Mouse (Mus musculus): ENCODE results near the gene Nupl1.

Nupl1 gene

DNA sequence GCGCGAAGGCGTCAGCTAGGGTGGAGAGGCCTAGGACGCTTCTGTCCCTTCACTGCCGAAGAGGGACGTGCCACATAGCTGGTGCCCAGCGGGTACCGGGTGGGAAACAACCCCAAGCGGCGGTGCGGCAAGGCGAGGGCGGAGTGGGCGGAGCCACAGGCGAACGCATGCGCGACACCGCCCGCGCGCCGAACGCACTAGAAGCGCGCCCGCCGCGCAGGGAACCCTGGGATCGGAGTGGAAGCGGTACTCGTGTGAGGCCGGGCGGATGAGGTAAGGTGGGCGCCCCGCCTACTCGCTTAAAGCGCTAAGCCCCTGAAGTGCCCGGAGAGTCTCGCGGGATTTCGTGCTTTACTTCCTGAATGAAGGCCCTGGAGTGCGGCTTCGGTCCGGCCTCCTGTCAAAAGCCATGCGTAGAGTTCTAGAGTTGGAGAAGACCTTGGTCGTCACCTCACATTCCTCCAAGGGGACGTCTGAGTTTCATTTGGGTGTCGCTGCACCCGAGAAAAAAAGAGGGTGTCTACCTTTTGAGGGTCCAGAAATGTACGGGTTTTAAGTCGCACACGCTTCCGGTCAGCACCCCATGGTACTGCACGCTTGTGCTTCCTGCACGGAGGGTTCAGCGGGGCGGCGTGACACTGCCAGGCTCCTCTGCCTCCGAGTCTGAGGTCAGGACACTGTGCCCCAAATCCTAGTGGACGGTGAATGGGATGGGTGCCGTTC is at the start of gene Nupl1, which contains the start of gene Gm49336:
TSS of gene Nupl1 (minus strand) at position 151 of the 723 bp plus-strand sequence.
TSS of gene Gm49336 (minus strand) at position 227 of the 723 bp plus-strand sequence.
- peak; percentile 95 for DNase-seq (ENCODE audit: low read depth, low spot score)

- DNase-seq (ENCODE audit: low read depth, low spot score): no peak
These were observed 49.8 kb upstream of the Nupl1 start for GRCm38 (mm10) chr14:60301024-60301423.

DNA sequence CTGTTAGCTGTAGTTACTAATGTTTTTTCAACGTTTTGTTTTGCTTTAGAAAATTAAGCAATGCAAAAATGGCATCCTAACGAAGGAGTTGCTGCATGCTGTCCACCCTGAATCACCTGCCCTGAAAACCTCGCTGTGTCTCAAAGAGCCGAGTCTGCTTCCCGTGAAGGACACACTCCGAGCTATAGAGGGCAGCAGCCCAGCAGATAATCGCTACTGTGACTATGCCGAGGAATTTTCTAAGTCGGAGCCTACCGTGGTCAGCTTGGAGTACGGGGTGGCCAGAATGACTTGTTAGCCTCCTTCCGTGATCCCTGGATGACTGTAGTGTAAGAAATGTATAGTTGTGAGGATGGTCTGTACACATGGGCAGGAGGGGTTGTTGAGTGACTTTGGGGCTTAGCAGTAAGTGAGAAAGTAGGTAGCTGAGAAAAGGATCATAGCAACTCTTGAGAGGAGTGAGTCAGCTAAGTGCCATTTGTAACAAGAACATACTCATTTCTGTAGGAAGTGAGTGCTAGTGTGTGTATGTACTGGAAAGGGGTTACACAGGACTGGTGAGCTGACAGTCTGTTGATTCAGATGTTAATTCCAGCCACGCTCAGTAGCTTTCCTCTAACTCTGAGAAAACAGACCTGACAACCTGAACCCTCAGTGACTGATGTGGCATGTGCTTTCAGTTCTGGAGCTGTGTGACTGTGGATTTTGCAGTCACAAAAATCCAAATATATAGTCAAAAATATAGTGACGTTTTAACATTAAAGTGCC is 49.2 kb upstream of the Nupl1 start:
- DNase-seq (ENCODE audit: low read depth, low spot score): no peak

GRCm38 (mm10) chr14:60295531-60295930 is 44.3 kb upstream of the Nupl1 start:
- no peak for DNase-seq (ENCODE audit: low read depth, low spot score)

- no peak for DNase-seq (ENCODE audit: low read depth, low spot score)
These were observed 39.1 kb upstream of the Nupl1 start for GRCm38 (mm10) chr14:60290363-60290762.

- DNase-seq (ENCODE audit: low read depth, low spot score): no peak
These were observed 35.1 kb upstream of the Nupl1 start for GRCm38 (mm10) chr14:60286194-60286863.

- no peak for DNase-seq (ENCODE audit: low read depth, low spot score)
These were observed 24.4 kb upstream of the Nupl1 start for GRCm38 (mm10) chr14:60275301-60276276.

DNA sequence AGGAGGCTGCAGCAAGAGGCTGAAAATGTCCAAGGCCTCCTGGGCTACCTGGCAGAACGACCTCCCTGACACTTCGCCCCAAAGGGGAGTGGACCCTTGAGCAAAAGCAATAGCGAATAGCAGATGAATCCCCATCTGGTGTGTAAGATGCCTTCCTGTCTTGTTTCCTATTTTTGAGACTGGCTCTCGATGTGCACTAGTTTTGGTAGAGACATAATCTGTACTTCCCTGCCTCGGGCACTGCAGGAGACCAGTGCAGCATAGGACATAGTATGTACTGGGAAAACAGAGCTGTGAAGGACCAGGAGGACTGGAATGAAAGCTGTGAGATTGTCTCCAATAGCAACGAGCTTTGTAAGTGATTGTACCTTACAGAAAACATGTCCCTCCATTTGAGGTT is 22.1 kb upstream of the Nupl1 start:
- no peak for DNase-seq (ENCODE audit: low read depth, low spot score)

DNA sequence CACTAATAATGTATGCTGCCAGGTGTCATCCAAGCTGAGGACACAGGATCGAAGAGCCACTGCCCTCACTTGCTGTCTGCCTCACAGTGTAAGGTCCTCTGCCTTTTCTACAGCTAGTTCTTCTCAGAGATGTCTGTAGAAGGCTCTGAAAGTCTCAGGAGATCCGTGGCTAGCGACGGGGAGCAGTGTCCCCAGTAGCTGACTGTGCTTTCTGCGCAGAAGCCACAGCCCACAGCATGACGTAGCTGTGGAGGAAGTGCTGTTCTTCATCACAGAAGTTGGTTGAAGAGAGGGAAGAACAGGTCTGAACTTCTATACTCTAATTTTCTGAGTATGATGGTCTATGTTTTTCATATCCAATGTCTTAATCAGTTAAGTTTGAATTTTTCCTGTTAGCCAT is 18.1 kb upstream of the Nupl1 start:
- DNase-seq (ENCODE audit: low read depth, low spot score): no peak

GRCm38 (mm10) chr14:60264990-60265876 is 14.0 kb upstream of the Nupl1 start, which contains the start of gene Mtmr6:
Gene Mtmr6 (plus strand): TSS chr14:60265228.
- peak; percentile 95 for DNase-seq (ENCODE audit: low read depth, low spot score)

DNA sequence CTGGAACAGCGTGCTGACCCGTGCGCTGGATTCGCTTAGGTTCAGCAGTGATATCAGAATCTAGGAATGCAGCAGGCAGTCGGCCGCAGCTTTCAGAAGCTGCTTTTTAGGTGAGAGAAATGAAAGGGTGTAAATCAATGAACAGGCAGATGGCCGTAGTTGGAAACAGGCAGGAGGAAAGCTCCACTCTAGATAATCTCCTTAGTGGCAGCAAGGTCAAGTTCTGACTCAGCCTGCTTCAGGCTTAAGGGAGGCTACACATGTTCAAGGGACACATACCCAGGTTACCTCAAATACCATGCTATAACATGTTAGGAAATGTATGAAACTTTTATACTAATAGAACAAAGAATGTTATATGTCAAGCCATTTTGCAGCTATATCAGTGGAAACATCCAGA is 11.1 kb upstream of the Nupl1 start:
- no peak for DNase-seq (ENCODE audit: low read depth, low spot score)

DNA sequence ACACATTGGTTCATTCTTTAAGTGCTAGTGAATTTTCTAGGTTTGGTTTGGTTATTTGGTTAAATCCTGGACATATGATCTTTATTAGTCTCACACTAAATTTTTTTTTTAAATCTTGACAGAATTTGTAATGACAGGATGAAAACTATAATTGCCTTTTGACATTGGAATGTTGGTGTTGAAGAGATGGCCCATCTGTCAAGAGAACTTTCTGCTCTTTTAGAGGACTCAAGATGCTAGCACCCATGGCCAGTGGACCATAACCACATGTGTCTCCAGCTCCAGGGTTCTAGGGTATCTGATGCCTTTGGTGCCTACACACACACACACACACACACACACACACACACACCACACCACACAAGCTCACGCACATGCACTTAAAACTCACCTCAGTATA is 6.6 kb upstream of the Nupl1 start:
- DNase-seq (ENCODE audit: low read depth, low spot score): no peak

DNA sequence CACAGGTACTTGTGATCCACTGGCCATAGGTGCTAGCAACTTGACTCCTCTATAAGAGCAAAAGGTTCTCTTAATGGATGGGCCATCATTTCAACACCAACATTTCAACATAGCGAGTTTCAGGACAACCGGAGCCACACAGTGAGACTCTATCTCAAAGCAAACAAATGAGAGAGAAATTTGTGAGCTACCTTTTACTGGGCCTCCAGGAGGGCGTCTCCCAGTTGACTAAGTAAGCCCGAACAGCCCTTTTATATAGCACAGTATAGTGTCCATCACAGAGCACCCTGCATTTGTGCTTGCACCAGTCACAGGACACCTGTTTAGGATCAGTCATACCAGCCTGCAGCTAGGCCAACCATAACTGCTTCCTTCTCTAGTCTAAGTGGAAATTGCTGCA is 5.9 kb upstream of the Nupl1 start:
- DNase-seq (ENCODE audit: low read depth, low spot score): no peak

DNA sequence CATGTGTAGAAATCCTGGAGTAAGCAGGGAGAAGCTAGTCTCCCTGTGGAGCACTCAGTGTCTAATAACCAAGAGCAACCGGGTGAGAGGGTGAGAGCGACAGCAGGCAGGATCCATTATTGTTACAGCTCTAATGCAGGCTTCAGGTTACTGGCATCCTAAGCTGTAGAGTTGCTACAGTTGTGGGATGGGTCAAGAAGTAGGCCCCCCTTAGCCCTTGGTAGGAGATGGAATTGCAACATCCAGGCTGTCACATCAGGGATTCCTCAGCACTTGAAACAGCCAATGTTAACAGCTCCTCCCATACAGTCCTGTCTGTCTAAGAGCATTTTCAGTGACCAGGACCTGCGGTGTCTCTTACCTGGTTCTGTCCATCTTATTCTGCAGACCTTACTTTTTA is 5.1 kb upstream of the Nupl1 start:
- peak; percentile 36 for DNase-seq (ENCODE audit: low read depth, low spot score)

- no peak for DNase-seq (ENCODE audit: low read depth, low spot score)
These were observed 3.5 kb upstream of the Nupl1 start for GRCm38 (mm10) chr14:60254774-60255173.

GRCm38 (mm10) chr14:60253466-60253865 is 2.2 kb upstream of the Nupl1 start:
- no peak for DNase-seq (ENCODE audit: low read depth, low spot score)

- no peak for DNase-seq (ENCODE audit: low read depth, low spot score)
These were observed 1.1 kb upstream of the Nupl1 start for GRCm38 (mm10) chr14:60252004-60253000.

DNA sequence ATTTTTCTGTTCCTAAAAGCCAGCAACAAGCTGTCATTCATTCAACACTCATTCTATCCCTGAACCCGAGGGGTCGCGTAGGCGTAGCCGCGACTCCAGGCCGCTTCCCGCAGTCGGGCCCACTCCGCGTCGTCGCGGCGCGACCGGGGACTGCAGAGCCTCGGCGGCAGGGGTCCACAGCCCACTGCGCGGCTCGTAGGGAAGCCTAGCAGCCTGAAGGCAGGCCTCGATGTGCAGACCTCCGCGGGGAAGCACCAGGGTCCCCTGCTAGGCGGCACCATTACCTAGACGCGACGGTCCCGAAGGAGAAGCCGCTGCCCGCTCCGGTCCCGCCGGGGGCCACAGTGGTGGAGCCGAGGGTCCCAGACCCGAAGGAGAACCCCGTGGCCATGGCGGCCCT is 352 bp downstream of the Nupl1 start:
- peak; percentile 28 for DNase-seq (ENCODE audit: low read depth, low spot score)

- DNase-seq (ENCODE audit: low read depth, low spot score): no peak
These were observed 865 bp downstream of the Nupl1 start for GRCm38 (mm10) chr14:60250366-60250765.
